Mouse (Mus musculus) olfactory bulb, adult 2 months (tissue): ENCODE data around the gene Smurf1.

Source experiments
- CTCF ChIP-seq: fragments of 200-500 bp; IDR thresholded peaks from 2 replicates; pipeline ENCODE4 v1.5.1; 2012; ENCODE audit warnings: low read depth, mild to moderate bottlenecking, low read length, moderate library complexity; ENCODE audit not compliant: insufficient read depth
- POLR2A ChIP-seq: fragments of 200-500 bp; IDR thresholded peaks from 2 replicates; pipeline ENCODE4 v1.6.1; 2012; ENCODE audit warnings: mild to moderate bottlenecking, low read depth, low read length, moderate library complexity; ENCODE audit not compliant: insufficient read depth

DNA sequence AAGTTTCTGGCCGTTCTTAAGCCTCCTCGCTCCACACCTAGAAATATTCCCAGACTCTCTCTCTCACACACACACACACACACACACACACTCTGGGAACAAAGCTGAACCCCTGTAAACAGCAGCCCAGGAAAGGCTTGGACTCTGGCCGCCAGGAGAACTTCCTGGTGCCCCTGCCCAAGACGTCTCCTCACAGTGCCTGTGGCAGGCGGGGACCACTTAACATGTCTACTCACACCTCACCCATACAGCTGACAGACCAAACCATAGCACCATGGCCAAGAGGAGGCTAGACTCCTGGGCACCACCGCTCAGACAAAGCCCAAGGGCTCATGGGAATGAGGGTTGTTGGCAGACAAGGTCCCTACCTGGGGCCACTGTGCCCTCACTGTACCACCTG lies 22.3 kb downstream of the Smurf1 start:
- no peak for TF ChIP-seq POLR2A
- no peak for TF ChIP-seq CTCF
